Mouse (Mus musculus) embryonic fibroblast, embryonic 13.5 days (primary cell): ENCODE results near the gene Smyd3.

Experiments
- CTCF ChIP-seq: IDR thresholded peaks from 2 replicates; pipeline ENCODE4 v1.5.1; 2011; ENCODE audit warnings: mild to moderate bottlenecking, control low read depth, low read length, moderate library complexity, borderline replicate concordance; ENCODE audit not compliant: insufficient read depth
- POLR2A ChIP-seq: IDR thresholded peaks from 2 replicates; pipeline ENCODE4 v1.6.1; 2011; ENCODE audit warnings: low read depth, mild to moderate bottlenecking, control low read depth, low read length, moderate library complexity

GRCm38 (mm10) chr1:179502565-179502964, 15.3 kb downstream of the Smyd3 start:
- TF ChIP-seq CTCF (no peak), POLR2A (no peak)
